Mouse (Mus musculus) frontal cortex, postnatal 25 days (tissue): Measurements from ENCODE around the gene Map1b.

Source experiments
- DNase-seq, 2 experiments: peaks; one replicate each; pipeline ENCODE4 v3.0.0; 2022; ENCODE audit warnings: low spot score in 2 of 2

Gene Map1b

GRCm38 (mm10) chr13:99489998-99490397 lies 26.3 kb downstream of the Map1b start:
- DNase-seq = no peak

GRCm38 (mm10) chr13:99489175-99489574 lies 27.2 kb downstream of the Map1b start:
- DNase-seq = no peak

GRCm38 (mm10) chr13:99485861-99486260 lies 30.5 kb downstream of the Map1b start:
- no peak for DNase-seq

- no peak for DNase-seq
These were observed 31.0 kb downstream of the Map1b start for GRCm38 (mm10) chr13:99485331-99485733.

- no peak for DNase-seq
These were observed 31.4 kb downstream of the Map1b start for GRCm38 (mm10) chr13:99484905-99485304.

- no peak for DNase-seq
These were observed 32.9 kb downstream of the Map1b start for GRCm38 (mm10) chr13:99483433-99483832.

- DNase-seq = no peak
These were observed 40.9 kb downstream of the Map1b start for GRCm38 (mm10) chr13:99475488-99475887.

- no peak for DNase-seq
These were observed 41.3 kb downstream of the Map1b start for GRCm38 (mm10) chr13:99475033-99475432.

GRCm38 (mm10) chr13:99474108-99474507 lies 42.2 kb downstream of the Map1b start:
- DNase-seq = no peak

GRCm38 (mm10) chr13:99472028-99472427 lies 44.3 kb downstream of the Map1b start:
- DNase-seq = no peak

GRCm38 (mm10) chr13:99470084-99470483 lies 46.3 kb downstream of the Map1b start:
- DNase-seq = no peak

GRCm38 (mm10) chr13:99468267-99468666 lies 48.1 kb downstream of the Map1b start:
- DNase-seq = no peak

- no peak for DNase-seq
These were observed 49.5 kb downstream of the Map1b start for GRCm38 (mm10) chr13:99466811-99467315.

- DNase-seq = no peak
These were observed 50.3 kb downstream of the Map1b start for GRCm38 (mm10) chr13:99466064-99466463.

GRCm38 (mm10) chr13:99464551-99464950 lies 51.8 kb downstream of the Map1b start:
- no peak for DNase-seq

GRCm38 (mm10) chr13:99461886-99462285 lies 54.5 kb downstream of the Map1b start:
- no peak for DNase-seq

GRCm38 (mm10) chr13:99459612-99460011 lies 56.7 kb downstream of the Map1b start:
- no peak for DNase-seq

GRCm38 (mm10) chr13:99458658-99459386 lies 57.5 kb downstream of the Map1b start:
- DNase-seq = no peak

GRCm38 (mm10) chr13:99454977-99455376 lies 61.4 kb downstream of the Map1b start:
- no peak for DNase-seq

- DNase-seq = no peak
These were observed 63.9 kb downstream of the Map1b start for GRCm38 (mm10) chr13:99452444-99452843.

GRCm38 (mm10) chr13:99451276-99451675 lies 65.1 kb downstream of the Map1b start:
- no peak for DNase-seq

GRCm38 (mm10) chr13:99450766-99451165 lies 65.6 kb downstream of the Map1b start:
- no peak for DNase-seq

GRCm38 (mm10) chr13:99449547-99449946 lies 66.8 kb downstream of the Map1b start:
- DNase-seq = no peak

GRCm38 (mm10) chr13:99448278-99448677 lies 68.1 kb downstream of the Map1b start:
- DNase-seq = no peak
